In the genomic region with DNA sequence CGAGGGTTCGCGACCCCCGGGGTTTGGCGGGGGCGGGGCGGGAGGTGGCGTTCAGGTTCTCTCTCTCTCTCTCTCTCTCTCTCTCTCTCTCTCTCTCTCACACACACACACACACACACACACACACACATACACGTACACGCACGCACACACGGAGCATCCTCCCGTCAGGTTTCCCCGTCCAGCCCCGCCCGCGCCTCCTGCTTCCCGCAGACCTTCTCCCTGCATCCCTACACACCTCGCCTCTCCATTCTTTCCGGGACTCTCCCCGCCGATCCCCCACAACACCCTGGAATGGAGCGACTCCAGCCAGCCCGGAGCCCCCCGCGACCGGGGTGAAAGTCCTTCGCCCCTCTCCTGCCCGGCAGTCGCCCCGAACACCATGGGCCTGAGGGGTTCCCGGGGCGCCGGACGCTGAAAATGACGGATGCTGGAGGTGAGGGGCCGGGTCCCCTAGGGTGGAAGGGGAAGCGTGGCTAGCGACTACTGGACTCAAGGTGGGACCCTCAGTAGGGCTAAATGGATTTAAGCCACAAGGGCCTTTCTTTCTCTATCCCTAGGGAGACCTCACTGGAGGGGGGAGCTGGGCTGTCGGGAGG, we compare ENCODE assay signal across 8 mouse cellular contexts. TPM values are rescaled to one million over a fixed set of nuclear protein-coding genes. Genes with fewer than 3 reads are reported as not detected.
DNase-seq lines count a peak whose midpoint lies in the region; ATAC-seq lines count a peak whose summit lies in the region.

No protein-coding gene starts in this region.

- DNase-seq in cerebellum, adult 11 months, result peak; percentile 76
- peak; percentile 76 for DNase-seq in right cerebral cortex, postnatal 14 days
- DNase-seq in right cerebral cortex, adult 2 months (ENCODE audit: low spot score in 2 of 2), result no peak
- DNase-seq in forebrain, embryonic 11.5 days (ENCODE audit: low spot score), result no peak
- DNase-seq in natural killer cell, adult 2 months (ENCODE audit: low spot score in 2 of 2), result no peak

- under 1% methylated on average over 37 of the region's 40 CpGs for WGBS in forebrain, embryonic 11.5 days
- WGBS in limb, embryonic 12.5 days, result 1% methylated on average over 39 of the region's 40 CpGs
- 2% methylated on average over 32 of the region's 40 CpGs for WGBS in neural tube, embryonic 13.5 days

- no peaks in the 10 kb centered on the region for H3K9me3 ChIP-seq in forebrain, embryonic 11.5 days (ENCODE audit: control insufficient read depth, low read length)
- no peaks in the 10 kb centered on the region for H3K9me3 ChIP-seq in limb, embryonic 12.5 days
- no peaks in the 10 kb centered on the region for H3K9me3 ChIP-seq in neural tube, embryonic 13.5 days

- H3K9ac ChIP-seq in forebrain, embryonic 11.5 days (ENCODE audit: low read length), result peak overlapping the region; percentile 98
- H3K9ac ChIP-seq in limb, embryonic 12.5 days (replicated peaks), result peak overlapping the region; percentile 95
- H3K9ac ChIP-seq in neural tube, embryonic 13.5 days, result peak overlapping the region; percentile 99

- peak overlapping the region; percentile 93 for H3K27ac ChIP-seq in forebrain, embryonic 11.5 days (ENCODE audit: low read depth, low read length)
- H3K27ac ChIP-seq in limb, embryonic 12.5 days, result peak overlapping the region; percentile 96
- H3K27ac ChIP-seq in neural tube, embryonic 13.5 days (replicated peaks), result peak overlapping the region; percentile 98

- H3K4me1 ChIP-seq in forebrain, embryonic 11.5 days (replicated peaks; ENCODE audit: control insufficient read depth, insufficient read depth, low read length), result peaks cover 22% of the 10 kb centered on the region
- peaks cover 44% of the 10 kb centered on the region for H3K4me1 ChIP-seq in limb, embryonic 12.5 days (replicated peaks)
- peaks cover 83% of the 10 kb centered on the region for H3K4me1 ChIP-seq in neural tube, embryonic 13.5 days (replicated peaks)

- H3K4me2 ChIP-seq in forebrain, embryonic 11.5 days (ENCODE audit: low read depth, low read length, severe bottlenecking), result peak overlapping the region; percentile 77
- H3K4me2 ChIP-seq in limb, embryonic 12.5 days, result peak overlapping the region; percentile 82
- peak overlapping the region; percentile 72 for H3K4me2 ChIP-seq in neural tube, embryonic 13.5 days

- no peaks in the 10 kb centered on the region for H3K27me3 ChIP-seq in forebrain, embryonic 11.5 days (ENCODE audit: control insufficient read depth, insufficient read depth, low read length)
- no peaks in the 10 kb centered on the region for H3K27me3 ChIP-seq in limb, embryonic 12.5 days
- no peaks in the 10 kb centered on the region for H3K27me3 ChIP-seq in neural tube, embryonic 13.5 days

- H3K4me3 ChIP-seq in forebrain, embryonic 11.5 days (ENCODE audit: low read depth, low read length), result peak overlapping the region; percentile 85
- peak overlapping the region; percentile 83 for H3K4me3 ChIP-seq in limb, embryonic 12.5 days (replicated peaks)
- peak overlapping the region; percentile 96 for H3K4me3 ChIP-seq in neural tube, embryonic 13.5 days

- peaks cover 2% of the 10 kb centered on the region; the same call in 1 of the 2 replicates for H3K36me3 ChIP-seq in forebrain, embryonic 11.5 days (ENCODE audit: control insufficient read depth, insufficient read depth, low read length)
- peaks cover 22% of the 10 kb centered on the region for H3K36me3 ChIP-seq in limb, embryonic 12.5 days
- H3K36me3 ChIP-seq in neural tube, embryonic 13.5 days, result peaks cover 19% of the 10 kb centered on the region

- ATAC-seq in cerebellum, adult (ENCODE audit: insufficient number of reproducible peaks, low FRiP score, low TSS enrichment), result no peak
- peak; percentile 39 for ATAC-seq in forebrain, embryonic 11.5 days (replicated peaks; ENCODE audit: low FRiP score)
- no peak for ATAC-seq in limb, embryonic 12.5 days (ENCODE audit: insufficient number of reproducible peaks, insufficient read depth, low FRiP score, low TSS enrichment, low read depth)
- ATAC-seq in neural tube, embryonic 13.5 days (ENCODE audit: low read depth), result peak; percentile 62

RNA-seq across cellular contexts. Expression of a gene that starts 0.6 kb away (rescaled TPM):
- polyA plus RNA-seq in forebrain, embryonic 11.5 days (2014; fragmentation: Nextera tagmentation; extraction: Ambion mirVana), result 56.8 and 59.2 TPM in 2 replicates
- polyA plus RNA-seq in limb, embryonic 12.5 days (2016; fragmentation: Nextera tagmentation; extraction: Ambion mirVana), result 34.6 and 37.7 TPM in 2 replicates
- polyA plus RNA-seq in neural tube, embryonic 13.5 days (2015; fragmentation: Nextera tagmentation; extraction: Ambion mirVana), result 133 and 151 TPM in 2 replicates

RNA-seq across cellular contexts. Expression of a gene that starts 19.4 kb away (rescaled TPM):
- 17.2 and 18.6 TPM in 2 replicates for polyA plus RNA-seq in forebrain, embryonic 11.5 days (2014; fragmentation: Nextera tagmentation; extraction: Ambion mirVana)
- 12.0 and 12.6 TPM in 2 replicates for polyA plus RNA-seq in limb, embryonic 12.5 days (2016; fragmentation: Nextera tagmentation; extraction: Ambion mirVana)
- polyA plus RNA-seq in neural tube, embryonic 13.5 days (2015; fragmentation: Nextera tagmentation; extraction: Ambion mirVana), result 18.0 and 19.3 TPM in 2 replicates

RNA-seq across cellular contexts. Expression of a gene that starts 30.9 kb away (rescaled TPM):
- 16.5 and 17.4 TPM in 2 replicates for polyA plus RNA-seq in forebrain, embryonic 11.5 days (2014; fragmentation: Nextera tagmentation; extraction: Ambion mirVana)
- 21.9 and 22.4 TPM in 2 replicates for polyA plus RNA-seq in limb, embryonic 12.5 days (2016; fragmentation: Nextera tagmentation; extraction: Ambion mirVana)
- polyA plus RNA-seq in neural tube, embryonic 13.5 days (2015; fragmentation: Nextera tagmentation; extraction: Ambion mirVana), result 26.2 and 27.6 TPM in 2 replicates

RNA-seq across cellular contexts. Expression of a gene that starts 34.1 kb away (rescaled TPM):
- polyA plus RNA-seq in forebrain, embryonic 11.5 days (2014; fragmentation: Nextera tagmentation; extraction: Ambion mirVana), result not detected in 2 replicates
- polyA plus RNA-seq in limb, embryonic 12.5 days (2016; fragmentation: Nextera tagmentation; extraction: Ambion mirVana), result 2.8 and 3.0 TPM in 2 replicates
- polyA plus RNA-seq in neural tube, embryonic 13.5 days (2015; fragmentation: Nextera tagmentation; extraction: Ambion mirVana), result 1.8 TPM in 1 of 2 replicates, not detected in the other

RNA-seq across cellular contexts. Expression of a gene that starts 42.8 kb away (rescaled TPM):
- polyA plus RNA-seq in forebrain, embryonic 11.5 days (2014; fragmentation: Nextera tagmentation; extraction: Ambion mirVana), result not detected in 2 replicates
- polyA plus RNA-seq in limb, embryonic 12.5 days (2016; fragmentation: Nextera tagmentation; extraction: Ambion mirVana), result not detected in 2 replicates
- polyA plus RNA-seq in neural tube, embryonic 13.5 days (2015; fragmentation: Nextera tagmentation; extraction: Ambion mirVana), result not detected in 2 replicates

Comparison
In these comparisons a context has a peak if more than half of its experiments do, and no peak if none do; other contexts are left out.
1. DNase-seq: peak in cerebellum, adult 11 months (single experiment) and right cerebral cortex, postnatal 14 days (single experiment); none in right cerebral cortex, adult 2 months (0 of 2), forebrain, embryonic 11.5 days (single experiment) and natural killer cell, adult 2 months (0 of 2).
2. ATAC-seq: peak in forebrain, embryonic 11.5 days (single experiment) and neural tube, embryonic 13.5 days (single experiment); none in cerebellum, adult (single experiment) and limb, embryonic 12.5 days (single experiment).
3. Peak in every context shown above with its lines, with median percentiles within 50 percentile points of each other: H3K27ac ChIP-seq, H3K4me2 ChIP-seq, H3K4me3 ChIP-seq and H3K9ac ChIP-seq.